Mouse (Mus musculus) heart, embryonic 16.5 days (tissue): ENCODE data around the gene Hsdl1. TPM values are rescaled to one million over a fixed set of nuclear protein-coding genes. Genes with fewer than 3 reads are reported as not detected.

Source experiments
- polyA plus RNA-seq: library from polyadenylated mRNA; unstranded; fragments of >200 nt; fragmentation: Nextera tagmentation; extraction: Ambion mirVana; gene quantifications from 2 replicates; pipeline ENCODE4 v1.2.1, GENCODE M21; 2015

Hsdl1 gene
- polyA plus RNA-seq, 1 experiment from 2014 or later = 51.1 TPM

Other genes starting within 250 kb of the Hsdl1 start
- gene Hsbp1, start 230.7 kb downstream of the Hsdl1 start, polyA plus RNA-seq = 296 and 302 TPM in 2 replicates
- gene Mlycd, start 180.3 kb downstream of the Hsdl1 start, polyA plus RNA-seq = 21.4 and 25.5 TPM in 2 replicates
- 0.74 and 0.85 TPM in 2 replicates for gene Osgin1, start 141.1 kb downstream of the Hsdl1 start, polyA plus RNA-seq
- 0.12 and 0.21 TPM in 2 replicates for gene Necab2, start 128.5 kb downstream of the Hsdl1 start, polyA plus RNA-seq
- gene Slc38a8, start 73.5 kb downstream of the Hsdl1 start, polyA plus RNA-seq = not detected in 2 replicates
- gene Mbtps1, start 16.4 kb downstream of the Hsdl1 start, polyA plus RNA-seq = 68.5 and 72.4 TPM in 2 replicates
- 0.50 and 0.71 TPM in 2 replicates for gene Dnaaf1, start 52 bp upstream of the Hsdl1 start, polyA plus RNA-seq
- gene Taf1c, start 30.0 kb upstream of the Hsdl1 start, polyA plus RNA-seq = 8.5 and 9.4 TPM in 2 replicates
- 0.07 TPM in 1 of 2 replicates, not detected in the other for gene Adad2, start 37.6 kb upstream of the Hsdl1 start, polyA plus RNA-seq
- gene Kcng4, start 60.5 kb upstream of the Hsdl1 start, polyA plus RNA-seq = 0.04 TPM in 1 of 2 replicates, not detected in the other
- gene Wfdc1, start 91.2 kb upstream of the Hsdl1 start, polyA plus RNA-seq = 6.4 and 7.5 TPM in 2 replicates
- gene Atp2c2, start 124.8 kb upstream of the Hsdl1 start, polyA plus RNA-seq = 0.26 and 0.69 TPM in 2 replicates
- 12.5 and 15.0 TPM in 2 replicates for gene Tldc1, start 203.2 kb upstream of the Hsdl1 start, polyA plus RNA-seq